Mouse (Mus musculus) adrenal gland, postnatal 4 days (tissue): Measurements from ENCODE around the gene Nup188. TPM values are rescaled to one million over a fixed set of nuclear protein-coding genes. Genes with fewer than 3 reads are reported as not detected.
A peak's percentile ranks its signal among the peaks of the same experiment; 100 is the strongest.

Source experiments
- DNase-seq, 2 experiments: peaks; one replicate each; pipeline ENCODE4 v3.0.0; 2021 to 2022; ENCODE audit warnings: low spot score in 2 of 2, mixed read lengths in 2 of 2
- microRNA-seq: library from miRNA; unstranded; fragments of <30 nt; microRNA quantifications from one replicate; pipeline ENCODE4 v1.2.0, GENCODE M21; 2021
- total RNA-seq, 2 experiments: library from RNA; stranded (reverse); gene quantifications; 2 replicates each; pipeline ENCODE4 v1.2.3; 2021

The Nup188 gene
- total RNA-seq, 2 experiments from 2014 or later = 46.9 TPM

GRCm38 (mm10) chr2:30380564-30381376 is 94.6 kb downstream of the Nup188 start:
- DNase-seq = no peak

- no peak for DNase-seq
Observed at GRCm38 (mm10) chr2:30381377-30381725, 95.2 kb downstream of the Nup188 start.

GRCm38 (mm10) chr2:30384814-30385213 is 98.6 kb downstream of the Nup188 start:
- DNase-seq = no peak

GRCm38 (mm10) chr2:30385591-30385990 is 99.4 kb downstream of the Nup188 start:
- no peak for DNase-seq

- DNase-seq = no peak
Observed at GRCm38 (mm10) chr2:30386913-30387312, 100.7 kb downstream of the Nup188 start.

GRCm38 (mm10) chr2:30389000-30389399 is 102.8 kb downstream of the Nup188 start:
- no peak for DNase-seq

GRCm38 (mm10) chr2:30392114-30392576 is 105.9 kb downstream of the Nup188 start, which contains the start of gene Dolpp1:
Gene Dolpp1, plus strand, starts transcription at chr2:30392254.
- DNase-seq = peak; percentile 94 to 96

- DNase-seq = peak; percentile 46 to 58
Observed at GRCm38 (mm10) chr2:30392577-30393369, 106.6 kb downstream of the Nup188 start.

- no peak for DNase-seq
Observed at GRCm38 (mm10) chr2:30393370-30393656, 107.1 kb downstream of the Nup188 start.

Small RNA genes lying within 50 kb of the gene (microRNA-seq; reads per million reads assigned to microRNA genes)
- gene Gm47292 = not detected

Other genes with a start within 250 kb of the Nup188 start
- 10 to 100 TPM; 35.9 to 39.2 TPM for gene Wdr34, start 237.5 kb upstream of the Nup188 start, total RNA-seq
- gene Set, start 229.0 kb upstream of the Nup188 start, total RNA-seq = 100 to 1,000 TPM; 326 to 328 TPM
- gene Pkn3, start 208.7 kb upstream of the Nup188 start, total RNA-seq = 10 to 100 TPM; 11.4 to 12.4 TPM
- gene Zdhhc12, start 192.7 kb upstream of the Nup188 start, total RNA-seq = 10 to 100 TPM; 17.5 to 18.5 TPM
- gene Zer1, start 161.8 kb upstream of the Nup188 start, total RNA-seq = 10 to 100 TPM; 55.4 to 56.2 TPM
- 10 to 100 TPM; 66.6 to 68.6 TPM for gene Tbc1d13, start 152.7 kb upstream of the Nup188 start, total RNA-seq
- gene Endog, start 114.9 kb upstream of the Nup188 start, total RNA-seq = 10 to 100 TPM; 27.3 to 33.4 TPM
- 10 to 100 TPM; 25.1 to 26.2 TPM for gene Spout1, start 107.9 kb upstream of the Nup188 start, total RNA-seq
- 10 to 100 TPM; 19.9 to 21.6 TPM for gene Kyat1, start 80.5 kb upstream of the Nup188 start, total RNA-seq
- 10 to 100 TPM; 46.2 to 47.3 TPM for gene Lrrc8a, start 48.7 kb upstream of the Nup188 start, total RNA-seq
- 1 to 10 TPM; 1.3 TPM for gene Gm28035, start 45.8 kb upstream of the Nup188 start, total RNA-seq
- gene Phyhd1, start 20.2 kb upstream of the Nup188 start, total RNA-seq = 10 to 100 TPM; 15.4 to 16.6 TPM
- gene Gm28038, start 5.4 kb upstream of the Nup188 start, total RNA-seq = not detected
- gene Dolk, start 63 bp upstream of the Nup188 start, total RNA-seq = 10 to 100 TPM; 36.0 to 36.5 TPM
- 100 to 1,000 TPM; 106 to 107 TPM for gene Sh3glb2, start 72.9 kb downstream of the Nup188 start, total RNA-seq
- 10 to 100 TPM; 65.1 to 71.1 TPM for gene Miga2, start 77.8 kb downstream of the Nup188 start, total RNA-seq
- 10 to 100 TPM; 25.9 to 33.9 TPM for gene Dolpp1, start 105.9 kb downstream of the Nup188 start, total RNA-seq
- 10 to 100 TPM; 77.6 to 90.3 TPM for gene Crat, start 129.4 kb downstream of the Nup188 start, total RNA-seq
- gene Ptpa, start 129.6 kb downstream of the Nup188 start, total RNA-seq = 100 to 1,000 TPM; 165 to 169 TPM
- gene Ier5l, start 187.8 kb downstream of the Nup188 start, total RNA-seq = 10 to 100 TPM; 10.6 to 11.6 TPM